Mouse (Mus musculus): ENCODE measurements around the gene Tpgs1.
A peak's percentile ranks its signal among the peaks of the same experiment; 100 is the strongest.

DNA sequence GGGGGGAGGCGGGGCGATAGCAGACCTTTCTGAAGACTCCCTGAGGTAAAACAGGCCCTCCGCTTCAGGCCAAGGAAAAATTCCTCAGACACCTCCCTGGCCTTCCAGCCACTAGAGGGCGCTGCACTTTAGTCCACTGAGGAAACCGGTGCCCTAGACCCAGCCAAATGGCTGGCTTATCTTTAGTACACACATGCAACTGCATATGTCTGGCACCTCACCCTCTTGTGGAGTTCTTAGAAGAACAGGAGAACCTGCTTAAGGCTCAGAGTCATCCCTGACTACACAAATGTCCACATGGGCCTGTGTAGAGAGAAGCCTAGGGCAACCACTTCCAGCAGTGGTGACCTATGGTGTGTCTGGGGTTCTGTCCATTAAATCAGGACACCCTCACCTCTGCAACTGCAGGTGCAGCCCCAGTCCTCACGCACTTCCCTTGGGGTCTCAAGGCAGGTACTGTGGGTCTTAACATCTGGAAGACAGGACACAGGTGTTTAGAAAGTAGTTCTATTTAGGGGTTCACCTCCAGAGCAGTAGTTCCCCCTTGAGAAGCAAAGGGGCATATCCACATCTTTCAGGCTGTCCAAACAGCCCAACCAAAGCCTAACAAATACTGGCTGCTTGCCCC is 43.4 kb downstream of the Tpgs1 start:
- TF ChIP-seq CTCF (IDR thresholded peaks at IDR 0.05; ENCODE audit: low read depth, low read length) (peak; percentile 66; the same call in 1 of the 2 replicates), POLR2A (IDR thresholded peaks at IDR 0.05; ENCODE audit: borderline replicate concordance, low read depth, low read length) (no peak)
